Mouse (Mus musculus): ENCODE measurements around the gene Gm8332. TPM values are rescaled to one million over a fixed set of nuclear protein-coding genes. Genes with fewer than 3 reads are reported as not detected.
"Not testable (repeated sequence)": the region's sequence is repeated elsewhere in the genome, so short reads cannot be mapped to it uniquely, and the experiment has no call there.

Gm8332 gene
- polyA plus RNA-seq, 1 experiment from 2014 or later, result not detected

DNA sequence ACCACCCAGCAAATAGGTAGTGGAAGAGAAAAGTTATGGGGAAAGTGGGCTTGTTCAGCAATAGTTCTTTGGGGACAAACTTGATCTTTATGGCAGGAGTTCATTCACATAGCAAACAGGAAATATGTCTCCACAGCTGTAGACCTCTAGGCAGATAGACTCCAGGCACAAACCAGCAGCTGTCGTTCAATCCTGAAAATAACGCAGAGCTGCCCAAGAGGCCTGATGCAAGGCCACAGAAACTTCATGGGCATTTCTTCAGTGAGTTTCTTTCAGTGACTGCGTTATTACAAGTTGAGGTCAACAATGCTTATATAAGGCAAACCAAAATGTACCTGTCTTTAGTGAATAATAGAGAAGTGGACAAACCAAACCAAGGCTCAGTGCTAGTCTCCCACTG is 30.5 kb downstream of the Gm8332 start:
- 87% methylated on average over 3 of the region's 3 CpGs for WGBS
- H3K4me1 ChIP-seq (ENCODE audit: control insufficient read depth, insufficient read depth, low read length), result no peaks in the 10 kb centered on the region
- H3K4me2 ChIP-seq, result no peak overlapping the region

DNA sequence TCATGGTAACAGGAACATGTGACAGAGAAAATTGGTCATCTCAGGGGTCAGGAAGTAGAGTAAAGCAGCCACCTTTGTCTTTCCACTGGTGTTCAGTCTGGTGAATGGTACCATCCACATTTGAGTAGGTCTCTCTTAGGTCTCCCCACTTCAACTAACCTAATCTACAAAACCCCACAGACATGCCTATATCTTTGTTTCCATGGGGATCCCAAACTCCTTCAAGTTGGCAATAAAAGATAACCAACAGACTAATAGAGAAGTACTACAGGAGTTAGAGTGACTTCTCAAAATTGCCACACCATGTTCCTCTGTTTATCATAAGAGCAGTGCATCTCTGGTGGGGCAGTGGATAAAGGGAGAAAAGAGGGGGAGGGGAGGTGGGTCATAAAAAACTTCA is 31.8 kb downstream of the Gm8332 start:
- H3K4me3 ChIP-seq (ENCODE audit: low read depth, low read length); ATAC-seq (ENCODE audit: low FRiP score); H3K4me2 ChIP-seq: not testable (repeated sequence)

More for the DNA sequence above, 30.5 kb downstream of the Gm8332 start:
- H3K27ac ChIP-seq (ENCODE audit: low read depth, low read length), result no peak overlapping the region
- no peak for ATAC-seq (ENCODE audit: low FRiP score)
- H3K4me3 ChIP-seq (ENCODE audit: low read depth, low read length), result no peak overlapping the region
- no peak for DNase-seq (ENCODE audit: low spot score, missing footprints)
- no peaks in the 10 kb centered on the region for H3K27me3 ChIP-seq (ENCODE audit: control insufficient read depth, insufficient read depth, low read length)
- H3K9ac ChIP-seq (ENCODE audit: low read length), result no peak overlapping the region
- H3K36me3 ChIP-seq (ENCODE audit: control insufficient read depth, insufficient read depth, low read length), result no peaks in the 10 kb centered on the region
- no peaks in the 10 kb centered on the region for H3K9me3 ChIP-seq (ENCODE audit: control insufficient read depth, low read length)

DNA sequence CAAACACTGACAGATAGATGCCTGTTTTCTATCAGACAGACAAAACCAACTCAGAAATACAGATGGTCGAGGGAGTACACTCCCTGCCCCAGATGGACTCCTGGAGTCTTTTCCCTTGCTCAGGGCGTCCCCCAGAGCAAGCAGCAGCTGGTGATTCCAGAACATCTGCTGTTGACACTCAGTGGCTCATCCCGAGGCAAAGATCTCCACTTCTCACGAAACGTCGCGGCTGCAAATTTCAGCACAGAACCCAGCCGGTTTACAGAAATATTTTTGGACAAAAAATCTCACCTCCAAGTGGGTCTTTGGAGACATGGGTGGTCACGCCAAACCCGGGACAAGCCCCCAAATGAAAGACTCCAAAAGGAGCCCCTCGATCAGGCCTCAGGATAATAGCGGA is 35.3 kb downstream of the Gm8332 start:
- Histone ChIP-seq H3K36me3 (ENCODE audit: control insufficient read depth, insufficient read depth, low read length) (no peaks in the 10 kb centered on the region), H3K4me1 (ENCODE audit: control insufficient read depth, insufficient read depth, low read length) (no peaks in the 10 kb centered on the region), H3K9ac (ENCODE audit: low read length) (no peak overlapping the region), H3K9me3 (ENCODE audit: control insufficient read depth, low read length) (no peaks in the 10 kb centered on the region), H3K4me3 (ENCODE audit: low read depth, low read length) (no peak overlapping the region), H3K27ac (ENCODE audit: low read depth, low read length) (no peak overlapping the region), H3K27me3 (ENCODE audit: control insufficient read depth, insufficient read depth, low read length) (no peaks in the 10 kb centered on the region), H3K4me2 (no peak overlapping the region)
- ATAC-seq (ENCODE audit: low FRiP score), result no peak
- WGBS, result 86% methylated on average over 12 of the region's 12 CpGs
- DNase-seq (ENCODE audit: low spot score, missing footprints), result no peak

More for the DNA sequence above, 31.8 kb downstream of the Gm8332 start:
- H3K27ac ChIP-seq (ENCODE audit: low read depth, low read length); H3K27me3 ChIP-seq (ENCODE audit: control insufficient read depth, insufficient read depth, low read length); DNase-seq (ENCODE audit: low spot score, missing footprints); H3K36me3 ChIP-seq (ENCODE audit: control insufficient read depth, insufficient read depth, low read length); H3K9me3 ChIP-seq (ENCODE audit: control insufficient read depth, low read length); H3K4me1 ChIP-seq (ENCODE audit: control insufficient read depth, insufficient read depth, low read length); H3K9ac ChIP-seq (ENCODE audit: low read length): not testable (repeated sequence)

DNA sequence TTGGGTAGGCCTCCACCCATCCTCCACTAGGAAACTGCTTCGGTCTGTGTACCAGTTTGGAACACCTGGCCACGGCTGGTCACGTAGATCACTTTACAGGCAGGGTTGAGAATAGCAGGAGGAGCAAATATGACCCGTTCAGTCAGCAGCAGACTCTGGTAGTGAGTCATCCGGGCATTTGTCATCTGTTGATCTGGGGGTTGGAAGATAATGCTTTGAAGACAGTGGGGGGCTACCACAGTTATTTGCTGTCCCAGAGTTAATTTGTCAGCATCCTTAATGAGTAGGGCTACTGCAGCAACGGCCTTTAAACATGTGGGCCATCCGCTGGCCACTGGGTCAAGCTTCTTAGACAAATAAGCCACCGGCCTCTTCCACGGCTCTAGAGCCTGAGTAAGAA is 38.4 kb downstream of the Gm8332 start:
- DNase-seq (ENCODE audit: low spot score, missing footprints); H3K9ac ChIP-seq (ENCODE audit: low read length); H3K4me2 ChIP-seq; H3K27me3 ChIP-seq (ENCODE audit: control insufficient read depth, insufficient read depth, low read length); ATAC-seq (ENCODE audit: low FRiP score); H3K9me3 ChIP-seq (ENCODE audit: control insufficient read depth, low read length); H3K4me1 ChIP-seq (ENCODE audit: control insufficient read depth, insufficient read depth, low read length); H3K27ac ChIP-seq (ENCODE audit: low read depth, low read length); H3K36me3 ChIP-seq (ENCODE audit: control insufficient read depth, insufficient read depth, low read length); H3K4me3 ChIP-seq (ENCODE audit: low read depth, low read length): not testable (repeated sequence)
- WGBS, result 87% methylated on average over 9 of the region's 9 CpGs

DNA sequence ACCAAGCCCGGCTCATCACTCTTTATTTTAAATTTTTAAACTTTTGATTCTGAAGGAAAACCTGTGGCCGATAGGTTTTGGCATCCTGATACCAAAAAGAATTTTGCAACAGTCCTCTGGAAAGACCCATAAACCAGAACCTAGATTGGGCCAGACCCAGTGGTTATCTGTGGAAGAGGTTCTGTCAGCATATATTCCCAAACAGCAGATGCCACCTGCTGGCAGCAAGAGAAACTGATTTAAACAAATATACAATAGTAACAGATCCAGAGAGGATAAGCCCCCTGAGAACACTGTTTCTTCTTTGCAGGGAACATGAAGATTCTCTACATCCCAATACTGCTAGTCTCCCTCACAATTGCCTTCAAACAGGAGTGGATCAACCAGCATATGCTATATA is 47.0 kb downstream of the Gm8332 start:
- H3K9ac ChIP-seq (ENCODE audit: low read length), result no peak overlapping the region
- no peak for DNase-seq (ENCODE audit: low spot score, missing footprints)
- no peaks in the 10 kb centered on the region for H3K9me3 ChIP-seq (ENCODE audit: control insufficient read depth, low read length)
- ATAC-seq (ENCODE audit: low FRiP score), result no peak
- WGBS, result 76% methylated on average over 2 of the region's 2 CpGs
- no peaks in the 10 kb centered on the region for H3K4me1 ChIP-seq (ENCODE audit: control insufficient read depth, insufficient read depth, low read length)
- H3K4me2 ChIP-seq, result no peak overlapping the region
- no peaks in the 10 kb centered on the region for H3K27me3 ChIP-seq (ENCODE audit: control insufficient read depth, insufficient read depth, low read length)
- no peak overlapping the region for H3K4me3 ChIP-seq (ENCODE audit: low read depth, low read length)
- no peaks in the 10 kb centered on the region for H3K36me3 ChIP-seq (ENCODE audit: control insufficient read depth, insufficient read depth, low read length)
- H3K27ac ChIP-seq (ENCODE audit: low read depth, low read length), result no peak overlapping the region

Other genes starting within 250 kb of the Gm8332 start
- not detected in 2 replicates for gene Gm2075, start 238.3 kb downstream of the Gm8332 start, polyA plus RNA-seq (2014; fragmentation: Nextera tagmentation; extraction: Ambion mirVana)
- not detected in 2 replicates for gene Gm6803, start 231.3 kb downstream of the Gm8332 start, polyA plus RNA-seq (2014; fragmentation: Nextera tagmentation; extraction: Ambion mirVana)
- gene Gm2056, start 223.1 kb downstream of the Gm8332 start, polyA plus RNA-seq (2014; fragmentation: Nextera tagmentation; extraction: Ambion mirVana), result not detected in 2 replicates
- gene Gm16368, start 166.4 kb downstream of the Gm8332 start, polyA plus RNA-seq (2014; fragmentation: Nextera tagmentation; extraction: Ambion mirVana), result not detected in 2 replicates
- not detected in 2 replicates for gene Gm10436, start 68.0 kb downstream of the Gm8332 start, polyA plus RNA-seq (2014; fragmentation: Nextera tagmentation; extraction: Ambion mirVana)
- gene Gm5662, start 24.4 kb upstream of the Gm8332 start, polyA plus RNA-seq (2014; fragmentation: Nextera tagmentation; extraction: Ambion mirVana), result not detected in 2 replicates
- not detected in 2 replicates for gene Gm5039, start 73.9 kb upstream of the Gm8332 start, polyA plus RNA-seq (2014; fragmentation: Nextera tagmentation; extraction: Ambion mirVana)
- gene Adck1, start 110.5 kb upstream of the Gm8332 start, polyA plus RNA-seq (2014; fragmentation: Nextera tagmentation; extraction: Ambion mirVana), result 12.7 TPM in 2 replicates